Comparison of ENCODE assay signal across 8 mouse cellular contexts in genomic region chr9:65391613-65391964, GRCm38 (mm10). TPM values are rescaled to one million over a fixed set of nuclear protein-coding genes. Genes with fewer than 3 reads are reported as not detected.
DNase-seq lines count a peak whose midpoint lies in the region; ATAC-seq and TF ChIP-seq lines count a peak whose summit lies in the region.

TSS of gene Kbtbd13 (minus strand) at chr9:65391652.

- peak within 1 kb of the TSS; percentile 37 for H3K4me3 ChIP-seq in lung, embryonic 15.5 days
- H3K4me3 ChIP-seq in limb, embryonic 11.5 days (ENCODE audit: low read depth, low read length): peak within 1 kb of the TSS; percentile 40
- H3K4me3 ChIP-seq in small intestine, adult 2 months (ENCODE audit: low read depth, low read length): peak within 1 kb of the TSS; percentile 66

- DNase-seq in lung, adult 18-20 months: no peak
- DNase-seq in gastrocnemius, adult 8-10 months (ENCODE audit: low spot score in 2 of 2): peak; percentile 56 to 80
- no peak for DNase-seq in limb, embryonic 11.5 days (ENCODE audit: low spot score)
- DNase-seq in c-Kit-positive CD71-positive TER-119-positive erythroid progenitor cells, embryonic 14.5 days (ENCODE audit: low spot score): no peak
- no peak for DNase-seq in embryo, embryonic 11 days
- no peak for DNase-seq in left cerebral cortex, postnatal 14 days (ENCODE audit: low spot score in 2 of 2)

- H3K4me2 ChIP-seq in lung, embryonic 15.5 days: peak within 1 kb of the TSS; percentile 62
- H3K4me2 ChIP-seq in limb, embryonic 11.5 days (ENCODE audit: low read depth, severe bottlenecking): peak within 1 kb of the TSS; percentile 66

- 35% methylated on average over 8 of the region's 8 CpGs for WGBS in lung, embryonic 15.5 days
- 35% methylated on average over 8 of the region's 8 CpGs for WGBS in limb, embryonic 11.5 days
- WGBS in small intestine, adult 2 months: 30% methylated on average over 8 of the region's 8 CpGs

- H3K9me3 ChIP-seq in lung, embryonic 15.5 days: no peaks in the 10 kb centered on the region
- peaks cover 4% of the 10 kb centered on the region for H3K9me3 ChIP-seq in limb, embryonic 11.5 days (ENCODE audit: control insufficient read depth, low read length)

- H3K9ac ChIP-seq in lung, embryonic 15.5 days: peak within 1 kb of the TSS; percentile 24
- peak within 1 kb of the TSS; percentile 41 for H3K9ac ChIP-seq in limb, embryonic 11.5 days (ENCODE audit: low read length)

- H3K27ac ChIP-seq in lung, embryonic 15.5 days: no peak within 1 kb of the TSS
- H3K27ac ChIP-seq in limb, embryonic 11.5 days (replicated peaks; ENCODE audit: low read depth, low read length): no peak within 1 kb of the TSS
- no peak within 1 kb of the TSS for H3K27ac ChIP-seq in small intestine, adult 2 months (ENCODE audit: insufficient read depth, low read depth, low read length)

- intact Hi-C loops in left cerebral cortex, postnatal 14 days (cut with DNase I): no loop called here

- ATAC-seq in lung, embryonic 15.5 days (ENCODE audit: borderline replicate concordance, extremely low read depth, low FRiP score, low TSS enrichment): no peak
- ATAC-seq in limb, embryonic 11.5 days (ENCODE audit: insufficient number of reproducible peaks, low FRiP score, low TSS enrichment, low read depth): no peak

- H3K4me1 ChIP-seq in lung, embryonic 15.5 days: peaks cover 40% of the 10 kb centered on the region
- H3K4me1 ChIP-seq in limb, embryonic 11.5 days (ENCODE audit: control insufficient read depth, insufficient read depth, low read length): no peaks in the 10 kb centered on the region
- H3K4me1 ChIP-seq in small intestine, adult 2 months (ENCODE audit: control insufficient read depth, insufficient read depth, insufficient read length, low read length): peaks cover 6% of the 10 kb centered on the region

- no peak for TF ChIP-seq CTCF in small intestine, adult 2 months (IDR thresholded peaks at IDR 0.05; ENCODE audit: extremely low read depth, insufficient read length, insufficient replicate concordance, low read depth, low read length)

- no peak for TF ChIP-seq POLR2A in small intestine, adult 2 months (IDR thresholded peaks at IDR 0.05; ENCODE audit: low read depth, low read length)

- H3K36me3 ChIP-seq in lung, embryonic 15.5 days: no peaks in the 10 kb centered on the region
- H3K36me3 ChIP-seq in limb, embryonic 11.5 days (ENCODE audit: control insufficient read depth, insufficient read depth, low read length): no peaks in the 10 kb centered on the region
- no peaks in the 10 kb centered on the region for H3K36me3 ChIP-seq in small intestine, adult 2 months (ENCODE audit: control insufficient read depth, insufficient read depth, low read length)

- peaks cover 30% of the 10 kb centered on the region for H3K27me3 ChIP-seq in lung, embryonic 15.5 days
- H3K27me3 ChIP-seq in limb, embryonic 11.5 days (ENCODE audit: control insufficient read depth, insufficient read depth, low read length): peaks cover 30% of the 10 kb centered on the region
- H3K27me3 ChIP-seq in small intestine, adult 2 months (ENCODE audit: control insufficient read depth, insufficient read depth, low read length): peaks cover 10% of the 10 kb centered on the region; the same call in 1 of the 2 replicates

RNA-seq across cellular contexts. Expression of gene Kbtbd13, which starts in this region (rescaled TPM):
- polyA plus RNA-seq in lung, embryonic 15.5 days (2015; fragmentation: Nextera tagmentation; extraction: Ambion mirVana): 5.0 and 5.5 TPM in 2 replicates
- 10 to 100 TPM in 3 of 4 experiments, 1 to 10 TPM in 1; 9.8 to 12.3 (median 11.4) TPM for total RNA-seq in gastrocnemius, adult 8-10 months (2022)
- 0.64 and 1.0 TPM in 2 replicates for polyA plus RNA-seq in limb, embryonic 11.5 days (2014; fragmentation: Nextera tagmentation; extraction: Ambion mirVana)
- polyA plus RNA-seq in small intestine, adult 2 months (2012; rRNA removed): 0.20 and 0.57 TPM in 2 replicates
- total RNA-seq in left cerebral cortex, postnatal 14 days (2021): under 1 TPM in 1 of 2 experiments, not detected in 1; 0.15 TPM

Comparison
In these comparisons a context has a peak if more than half of its experiments do, and no peak if none do; other contexts are left out.
1. RNA of gene Kbtbd13 (total RNA-seq): 9.8 to 12.3 TPM in gastrocnemius, adult 8-10 months; 0.15 TPM in left cerebral cortex, postnatal 14 days; every median in the first group is over 4 times any median in the second.
2. DNase-seq: peak in gastrocnemius, adult 8-10 months (2 of 2); none in lung, adult 18-20 months (0 of 2), limb, embryonic 11.5 days (single experiment), c-Kit-positive CD71-positive TER-119-positive erythroid progenitor cells, embryonic 14.5 days (single experiment), embryo, embryonic 11 days (single experiment) and left cerebral cortex, postnatal 14 days (0 of 2).
3. Peak in every context shown above with its lines, with median percentiles within 50 percentile points of each other: H3K4me3 ChIP-seq.